Mouse (Mus musculus) CD8-positive naive resting alpha-beta T cell, adult 2 months (primary cell): ENCODE measurements around the gene Pygb.
A peak's percentile ranks its signal among the peaks of the same experiment; 100 is the strongest.

ENCODE experiments used
- DNase-seq, 2 experiments: peaks; one replicate each; pipeline ENCODE4 v3.0.0; 2022; ENCODE audit warnings: low read depth in 2 of 2, low spot score in 2 of 2

Gene Pygb

GRCm38 (mm10) chr2:150786251-150787180, at the start of gene Pygb:
TSS of gene Pygb (plus strand) at chr2:150786735.
- peak; percentile 69 to 70 for DNase-seq

GRCm38 (mm10) chr2:150737881-150738280, 48.7 kb upstream of the Pygb start:
- DNase-seq, result no peak

GRCm38 (mm10) chr2:150740145-150740841, 46.2 kb upstream of the Pygb start:
- no peak for DNase-seq

- DNase-seq, result no peak
Observed at GRCm38 (mm10) chr2:150741405-150741804, 45.1 kb upstream of the Pygb start.

- no peak for DNase-seq
Observed at GRCm38 (mm10) chr2:150745016-150745415, 41.5 kb upstream of the Pygb start.

- DNase-seq, result peak; percentile 94 to 95
Observed at GRCm38 (mm10) chr2:150748854-150749253, 37.7 kb upstream of the Pygb start, which contains the start of gene Entpd6. TSS of gene Entpd6 (plus strand) at chr2:150749042.

GRCm38 (mm10) chr2:150749283-150749682, 37.3 kb upstream of the Pygb start:
- DNase-seq, result no peak

GRCm38 (mm10) chr2:150750129-150750979, 36.2 kb upstream of the Pygb start:
- peak; percentile 30 to 38 for DNase-seq

GRCm38 (mm10) chr2:150755016-150755415, 31.5 kb upstream of the Pygb start:
- DNase-seq, result no peak

- no peak for DNase-seq
Observed at GRCm38 (mm10) chr2:150761476-150761875, 25.1 kb upstream of the Pygb start.

- DNase-seq, result no peak
Observed at GRCm38 (mm10) chr2:150765619-150766018, 20.9 kb upstream of the Pygb start.

- no peak for DNase-seq
Observed at GRCm38 (mm10) chr2:150766083-150766862, 20.3 kb upstream of the Pygb start.

- no peak for DNase-seq
Observed at GRCm38 (mm10) chr2:150768678-150769077, 17.9 kb upstream of the Pygb start.

GRCm38 (mm10) chr2:150770747-150771146, 15.8 kb upstream of the Pygb start:
- no peak for DNase-seq

GRCm38 (mm10) chr2:150771169-150771568, 15.4 kb upstream of the Pygb start:
- no peak for DNase-seq

- DNase-seq, result no peak
Observed at GRCm38 (mm10) chr2:150771996-150772395, 14.5 kb upstream of the Pygb start.

- no peak for DNase-seq
Observed at GRCm38 (mm10) chr2:150772466-150773119, 13.9 kb upstream of the Pygb start.

GRCm38 (mm10) chr2:150782801-150783200, 3.7 kb upstream of the Pygb start:
- no peak for DNase-seq

- no peak for DNase-seq
Observed at GRCm38 (mm10) chr2:150787234-150787771, 768 bp downstream of the Pygb start.
